Mouse (Mus musculus) heart, postnatal 0 days (tissue): ENCODE data around the gene Fxyd5. TPM values are rescaled to one million over a fixed set of nuclear protein-coding genes. Genes with fewer than 3 reads are reported as not detected.

Source experiments
- ATAC-seq: fragments of 200-750 bp; cut with Nextera tagmentation; 2 replicates; pipeline ENCODE4 v1.8.0; 2017; ENCODE audit warnings: low read depth, moderate number of reproducible peaks, moderate library complexity; ENCODE audit not compliant: insufficient read depth
- DNase-seq: peaks from one replicate; pipeline ENCODE4 v3.0.0-alpha.2; 2016; ENCODE audit warnings: low spot score
- H3K27ac ChIP-seq: fragments of 300-500 bp; sonication (generic); 2 replicates; pipeline ENCODE4 v1.5.1; 2014; ENCODE audit warnings: low read depth, mild to moderate bottlenecking
- H3K27me3 ChIP-seq: fragments of 300-500 bp; sonication (generic); 2 replicates; pipeline ENCODE4 v1.6.1; 2014; ENCODE audit warnings: low read length, mixed read lengths; ENCODE audit not compliant: control insufficient read depth, insufficient read depth
- H3K36me3 ChIP-seq: fragments of 300-500 bp; sonication (generic); replicated peaks from 2 replicates; pipeline ENCODE4 v1.6.1; 2014; ENCODE audit warnings: low read length, mixed read lengths; ENCODE audit not compliant: control insufficient read depth, insufficient read depth
- H3K4me1 ChIP-seq: fragments of 300-500 bp; sonication (generic); 2 replicates; pipeline ENCODE4 v1.6.1; 2014; ENCODE audit warnings: antibody characterized with exemption; ENCODE audit not compliant: control insufficient read depth, insufficient read depth
- H3K4me2 ChIP-seq: fragments of 300-500 bp; sonication (generic); 2 replicates; pipeline ENCODE4 v1.6.1; 2014; ENCODE audit warnings: low read depth, mild to moderate bottlenecking, low read length, moderate library complexity
- H3K4me3 ChIP-seq: fragments of 300-500 bp; sonication (generic); 2 replicates; pipeline ENCODE4 v1.5.1; 2014; ENCODE audit warnings: low read depth, low read length
- H3K9ac ChIP-seq: fragments of 300-500 bp; sonication (generic); replicated peaks from 2 replicates; pipeline ENCODE4 v1.6.1; 2014; ENCODE audit warnings: low read depth, low read length, mixed read lengths
- H3K9me3 ChIP-seq: fragments of 300-500 bp; sonication (generic); replicated peaks from 2 replicates; pipeline ENCODE4 v1.6.1; 2016; ENCODE audit warnings: low read length; ENCODE audit not compliant: control insufficient read depth
- CTCF ChIP-seq: IDR thresholded peaks from 2 replicates; pipeline ENCODE4 v1.5.1; 2016; ENCODE audit warnings: antibody characterized with exemption, control low read depth, low read depth
- EP300 ChIP-seq: IDR thresholded peaks from 2 replicates; pipeline ENCODE4 v1.6.1; 2016; ENCODE audit warnings: antibody characterized with exemption, low read depth
- WGBS: fragments of 180-500 bp; shearing (Covaris S2); extraction: QIAGEN DNeasy Blood & Tissue Kit; methylation state at CpG from one replicate; pipeline ENCODE4 v1.1.7; 2014; 5-methylcytosine and 5-hydroxymethylcytosine counted together
- polyA plus RNA-seq: library from polyadenylated mRNA; unstranded; fragments of >200 nt; fragmentation: Nextera tagmentation; extraction: Ambion mirVana; gene quantifications from 2 replicates; pipeline ENCODE4 v1.2.1, GENCODE M21; 2015
- total RNA-seq: library from RNA; depleted of rRNA; stranded (reverse); fragments of >200 nt; gene quantifications from 2 replicates; pipeline ENCODE4 v1.2.3, GENCODE M21; 2014; ENCODE audit warnings: low replicate concordance

Gene Fxyd5
- total and polyA plus RNA-seq, 2 experiments from 2014 or later: 46.4 to 69.7 TPM

- WGBS: 82% methylated on average over 7 of the region's 7 CpGs
- TF ChIP-seq EP300 (no peak), CTCF (no peak)
- Histone ChIP-seq H3K4me2 (no peak overlapping the region), H3K27ac (no peak overlapping the region), H3K9ac (no peak overlapping the region), H3K36me3 (0 out of 2 replicates have a peak, but pooled peaks cover 18% of the 10 kb centered on the region), H3K27me3 (no peaks in the 10 kb centered on the region), H3K9me3 (no peaks in the 10 kb centered on the region), H3K4me3 (no peak overlapping the region), H3K4me1 (no peaks in the 10 kb centered on the region)
- ATAC-seq (no peak), DNase-seq (no peak)
These were observed 10.6 kb downstream of the Fxyd5 start for GRCm38 (mm10) chr7:31031731-31032130.

DNA sequence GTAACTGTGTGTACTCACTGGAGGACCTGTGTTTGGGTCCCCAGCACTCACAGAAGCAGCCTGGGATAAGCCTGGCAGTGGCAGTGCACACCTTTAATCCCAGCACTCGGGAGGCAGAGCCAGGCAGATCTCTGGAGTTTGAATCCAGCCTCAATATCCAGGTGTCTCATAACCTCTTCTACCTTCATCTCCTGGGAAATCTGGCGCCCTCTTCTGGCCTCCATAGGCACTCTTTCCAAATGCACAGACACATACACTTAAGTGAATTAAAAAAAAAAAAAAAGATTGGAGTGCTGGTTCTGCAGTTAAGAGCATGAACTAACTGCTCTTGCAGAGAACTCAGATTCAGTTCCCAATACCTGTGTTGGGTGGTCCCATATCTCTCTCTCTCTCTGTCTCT lies 11.6 kb downstream of the Fxyd5 start:
- H3K9me3 ChIP-seq: no peaks in the 10 kb centered on the region
- no peaks in the 10 kb centered on the region for H3K4me1 ChIP-seq
- H3K27me3 ChIP-seq: no peaks in the 10 kb centered on the region
- TF ChIP-seq CTCF (no peak), EP300 (no peak)
- 78% methylated on average over 2 of the region's 2 CpGs for WGBS
- no peak overlapping the region for H3K4me2 ChIP-seq
- H3K27ac ChIP-seq: no peak overlapping the region
- ATAC-seq (no peak), DNase-seq (no peak)
- H3K9ac ChIP-seq: no peak overlapping the region
- no peak overlapping the region for H3K4me3 ChIP-seq
- H3K36me3 ChIP-seq: 0 out of 2 replicates have a peak, but pooled peaks cover 8% of the 10 kb centered on the region

GRCm38 (mm10) chr7:31028609-31029008 lies 13.7 kb downstream of the Fxyd5 start:
- no peaks in the 10 kb centered on the region for H3K4me1 ChIP-seq
- WGBS: 65% methylated on average over 8 of the region's 8 CpGs
- no peak for TF ChIP-seq CTCF
- no peak for TF ChIP-seq EP300
- H3K4me2 ChIP-seq: no peak overlapping the region
- H3K27ac ChIP-seq: no peak overlapping the region
- no peaks in the 10 kb centered on the region for H3K9me3 ChIP-seq
- no peak overlapping the region for H3K9ac ChIP-seq
- no peaks in the 10 kb centered on the region for H3K36me3 ChIP-seq
- H3K27me3 ChIP-seq: no peaks in the 10 kb centered on the region
- DNase-seq (no peak), ATAC-seq (no peak)
- H3K4me3 ChIP-seq: no peak overlapping the region

GRCm38 (mm10) chr7:31017104-31017901 lies 25.0 kb downstream of the Fxyd5 start:
- Histone ChIP-seq H3K9ac (no peak overlapping the region), H3K27me3 (no peaks in the 10 kb centered on the region), H3K27ac (no peak overlapping the region), H3K4me2 (peak overlapping the region; percentile 8; the same call in 1 of the 2 replicates), H3K4me3 (no peak overlapping the region), H3K9me3 (no peaks in the 10 kb centered on the region), H3K4me1 (peaks cover 12% of the 10 kb centered on the region; the same call in 1 of the 2 replicates), H3K36me3 (no peaks in the 10 kb centered on the region)
- WGBS: 20% methylated on average over 10 of the region's 10 CpGs
- TF ChIP-seq EP300 (no peak), CTCF (no peak)
- DNase-seq: peak; percentile 56
- ATAC-seq: 0 out of 2 replicates have a peak, but pooled peaks have one; percentile 51

DNA sequence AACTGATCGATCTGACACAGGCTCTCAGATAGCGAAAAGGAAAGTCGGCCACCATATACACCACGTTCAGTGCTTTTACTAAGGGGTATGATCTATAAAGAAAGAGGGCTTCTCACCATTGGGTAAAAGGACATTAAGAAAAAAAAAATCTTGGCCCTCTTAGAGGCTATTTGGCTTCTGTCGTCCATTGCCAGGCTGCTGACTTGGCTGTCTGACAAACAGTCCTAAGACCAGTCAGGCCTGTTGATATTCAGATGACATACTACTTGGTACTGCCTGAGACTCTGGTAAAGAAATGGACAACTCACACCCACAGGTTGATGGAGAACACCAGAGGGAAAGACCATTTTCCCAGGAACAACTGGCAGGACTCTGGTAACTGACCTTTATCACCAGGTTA lies 29.3 kb downstream of the Fxyd5 start:
- 73% methylated on average over 5 of the region's 5 CpGs for WGBS
- Histone ChIP-seq H3K9ac (no peak overlapping the region), H3K4me3 (no peak overlapping the region), H3K27ac (no peak overlapping the region), H3K36me3 (no peaks in the 10 kb centered on the region), H3K27me3 (no peaks in the 10 kb centered on the region), H3K9me3 (no peaks in the 10 kb centered on the region), H3K4me2 (no peak overlapping the region), H3K4me1 (peaks cover 12% of the 10 kb centered on the region; the same call in 1 of the 2 replicates)
- TF ChIP-seq CTCF: no peak
- no peak for TF ChIP-seq EP300
- DNase-seq: no peak
- ATAC-seq: no peak

GRCm38 (mm10) chr7:31008889-31009288 lies 33.4 kb downstream of the Fxyd5 start:
- Histone ChIP-seq H3K27ac (no peak overlapping the region), H3K27me3 (no peaks in the 10 kb centered on the region), H3K4me1 (no peaks in the 10 kb centered on the region), H3K9me3 (no peaks in the 10 kb centered on the region), H3K4me2 (no peak overlapping the region), H3K9ac (no peak overlapping the region), H3K36me3 (no peaks in the 10 kb centered on the region), H3K4me3 (no peak overlapping the region)
- DNase-seq: no peak
- TF ChIP-seq CTCF (no peak), EP300 (no peak)
- 43% methylated on average over 3 of the region's 3 CpGs for WGBS
- ATAC-seq: no peak
